9 mouse cellular contexts compared by ENCODE assay signal in genomic region chr17:13677225-13678148, GRCm38 (mm10).
A peak's percentile ranks its signal among the peaks of the same experiment; 100 is the strongest.
DNase-seq lines count a peak whose midpoint lies in the region; ATAC-seq and TF ChIP-seq lines count a peak whose summit lies in the region.
"Had no signal": no experiment of that assay in that cellular context is flagged by ENCODE, and none has a peak within 500 bp of the region (broad histone marks: within the 10 kb centered on the region; RNA-seq: fewer than 3 reads in every experiment).

No protein-coding gene starts in this region.

- peak overlapping the region; percentile 12; the same call in 1 of the 2 replicates for H3K9ac ChIP-seq in neural tube, embryonic 11.5 days (ENCODE audit: low read length)
- no peak overlapping the region; the same call in 1 of the 2 replicates for H3K9ac ChIP-seq in hindbrain, postnatal 0 days (replicated peaks; ENCODE audit: low read length)
- H3K9ac ChIP-seq in stomach, postnatal 0 days (ENCODE audit: low read length) = peak overlapping the region; percentile 38; the same call in 1 of the 2 replicates

- WGBS in heart, embryonic 10.5 days = 40% methylated on average over 9 of the region's 9 CpGs
- WGBS in neural tube, embryonic 11.5 days = 43% methylated on average over 9 of the region's 9 CpGs
- 19% methylated on average over 9 of the region's 9 CpGs for WGBS in hindbrain, postnatal 0 days
- 36% methylated on average over 9 of the region's 9 CpGs for WGBS in stomach, postnatal 0 days

- H3K27me3 ChIP-seq in heart, embryonic 10.5 days (ENCODE audit: insufficient read depth, poor library complexity, severe bottlenecking) = no peaks in the 10 kb centered on the region
- H3K27me3 ChIP-seq in neural tube, embryonic 11.5 days (ENCODE audit: control insufficient read depth, insufficient read depth, low read length) = no peaks in the 10 kb centered on the region
- no peaks in the 10 kb centered on the region for H3K27me3 ChIP-seq in hindbrain, postnatal 0 days (ENCODE audit: insufficient read depth, low read length)
- no peaks in the 10 kb centered on the region for H3K27me3 ChIP-seq in stomach, postnatal 0 days (ENCODE audit: control insufficient read depth, insufficient read depth, low read length)

- peaks cover 4% of the 10 kb centered on the region; the same call in 1 of the 2 replicates for H3K36me3 ChIP-seq in heart, embryonic 10.5 days
- H3K36me3 ChIP-seq in neural tube, embryonic 11.5 days (ENCODE audit: control insufficient read depth, insufficient read depth, low read length) = no peaks in the 10 kb centered on the region
- H3K36me3 ChIP-seq in hindbrain, postnatal 0 days (ENCODE audit: insufficient read depth, low read length) = no peaks in the 10 kb centered on the region
- H3K36me3 ChIP-seq in stomach, postnatal 0 days (ENCODE audit: control insufficient read depth, insufficient read depth, low read length) = no peaks in the 10 kb centered on the region

- TF ChIP-seq EP300 in stomach, postnatal 0 days (optimal IDR thresholded peaks at IDR 0.05) = no peak

- DNase-seq in heart, embryonic 10.5 days (ENCODE audit: low spot score) = no peak
- DNase-seq in heart, adult 18-20 months = no peak
- no peak for DNase-seq in neural tube, embryonic 11.5 days (ENCODE audit: low spot score)
- DNase-seq in neural tube, embryonic 10.5 days (ENCODE audit: extremely low spot score, low spot score) = no peak
- DNase-seq in hindbrain, postnatal 0 days (ENCODE audit: low spot score) = peak; percentile 61
- DNase-seq in stomach, postnatal 0 days (ENCODE audit: low spot score) = no peak
- DNase-seq in T-cell, adult 2 months (ENCODE audit: low spot score) = no peak
- no peak for DNase-seq in gastrocnemius, postnatal 10 days
- DNase-seq: right cerebral cortex, postnatal 25 days had no signal

- H3K4me1 ChIP-seq in heart, embryonic 10.5 days = peaks cover 47% of the 10 kb centered on the region
- peaks cover 3% of the 10 kb centered on the region; the same call in 1 of the 2 replicates for H3K4me1 ChIP-seq in neural tube, embryonic 11.5 days (ENCODE audit: control insufficient read depth, insufficient read depth, low read length)
- peaks cover 20% of the 10 kb centered on the region for H3K4me1 ChIP-seq in hindbrain, postnatal 0 days (ENCODE audit: insufficient read depth, low read length)
- H3K4me1 ChIP-seq in stomach, postnatal 0 days (replicated peaks; ENCODE audit: control insufficient read depth, insufficient read depth) = peaks cover 3% of the 10 kb centered on the region; the same call in 1 of the 2 replicates

- H3K4me2 ChIP-seq in neural tube, embryonic 11.5 days (ENCODE audit: low read depth) = no peak overlapping the region
- peak overlapping the region; percentile 37 for H3K4me2 ChIP-seq in hindbrain, postnatal 0 days (ENCODE audit: low read depth, low read length)
- H3K4me2 ChIP-seq in stomach, postnatal 0 days (replicated peaks; ENCODE audit: low read depth) = no peak overlapping the region

- H3K9me3 ChIP-seq in heart, embryonic 10.5 days = 0 out of 2 replicates have a peak, but pooled peaks cover 3% of the 10 kb centered on the region
- no peaks in the 10 kb centered on the region for H3K9me3 ChIP-seq in neural tube, embryonic 11.5 days (ENCODE audit: control insufficient read depth, low read length)
- H3K9me3 ChIP-seq in hindbrain, postnatal 0 days (ENCODE audit: low read length) = no peaks in the 10 kb centered on the region; the same call in 1 of the 2 replicates
- no peaks in the 10 kb centered on the region for H3K9me3 ChIP-seq in stomach, postnatal 0 days (ENCODE audit: control insufficient read depth, low read length)

- TF ChIP-seq CTCF in hindbrain, postnatal 0 days (IDR thresholded peaks at IDR 0.05; ENCODE audit: low read depth) = no peak
- no peak for TF ChIP-seq CTCF in stomach, postnatal 0 days (IDR thresholded peaks at IDR 0.05; ENCODE audit: low read depth)

- H3K4me3 ChIP-seq in heart, embryonic 10.5 days = no peak overlapping the region
- H3K4me3 ChIP-seq in neural tube, embryonic 11.5 days (ENCODE audit: low read depth, low read length) = no peak overlapping the region
- no peak overlapping the region for H3K4me3 ChIP-seq in hindbrain, postnatal 0 days (ENCODE audit: low read length)
- H3K4me3 ChIP-seq in stomach, postnatal 0 days (ENCODE audit: low read depth, low read length) = no peak overlapping the region

- no peak for ATAC-seq in neural tube, embryonic 11.5 days (ENCODE audit: insufficient read depth, low FRiP score, low TSS enrichment)
- ATAC-seq in hindbrain, postnatal 0 days = no peak
- no peak for ATAC-seq in stomach, postnatal 0 days (ENCODE audit: low FRiP score, low TSS enrichment)

- H3K27ac ChIP-seq in heart, embryonic 10.5 days = peak overlapping the region; percentile 81
- no peak overlapping the region for H3K27ac ChIP-seq in neural tube, embryonic 11.5 days (ENCODE audit: low read depth, low read length)
- H3K27ac ChIP-seq in hindbrain, postnatal 0 days = peak overlapping the region; percentile 63
- H3K27ac ChIP-seq in stomach, postnatal 0 days (replicated peaks) = peak overlapping the region; percentile 40; the same call in 1 of the 2 replicates
